Mouse (Mus musculus) limb, embryonic 10.5 days (tissue): ENCODE data around the gene Ap1s2. TPM values are rescaled to one million over a fixed set of nuclear protein-coding genes. Genes with fewer than 3 reads are reported as not detected.

Experiments
- polyA plus RNA-seq: library from polyadenylated mRNA; unstranded; fragments of >200 nt; fragmentation: Nextera tagmentation; extraction: Ambion mirVana; gene quantifications from 2 replicates; pipeline ENCODE4 v1.2.1, GENCODE M21; 2016

The Ap1s2 gene
- polyA plus RNA-seq, 1 experiment from 2014 or later = 17.9 TPM

Other genes with a start within 250 kb of the Ap1s2 start
- gene Rnf138rt1, start 147.7 kb upstream of the Ap1s2 start, polyA plus RNA-seq = not detected in 2 replicates
- gene Zrsr2, start 49.6 kb downstream of the Ap1s2 start, polyA plus RNA-seq = 68.1 and 70.2 TPM in 2 replicates
- gene Car5b, start 119.0 kb downstream of the Ap1s2 start, polyA plus RNA-seq = 0.19 and 0.34 TPM in 2 replicates
- 49.5 and 55.1 TPM in 2 replicates for gene Siah1b, start 167.5 kb downstream of the Ap1s2 start, polyA plus RNA-seq
- gene Cltrn, start 179.8 kb downstream of the Ap1s2 start, polyA plus RNA-seq = 0.26 and 0.31 TPM in 2 replicates
- 0.04 and 0.14 TPM in 2 replicates for gene Ace2, start 230.3 kb downstream of the Ap1s2 start, polyA plus RNA-seq